Mouse (Mus musculus): ENCODE measurements around the gene 2210010C04Rik.
"Not testable (repeated sequence)": the region's sequence is repeated elsewhere in the genome, so short reads cannot be mapped to it uniquely, and the experiment has no call there.

The 2210010C04Rik gene

DNA sequence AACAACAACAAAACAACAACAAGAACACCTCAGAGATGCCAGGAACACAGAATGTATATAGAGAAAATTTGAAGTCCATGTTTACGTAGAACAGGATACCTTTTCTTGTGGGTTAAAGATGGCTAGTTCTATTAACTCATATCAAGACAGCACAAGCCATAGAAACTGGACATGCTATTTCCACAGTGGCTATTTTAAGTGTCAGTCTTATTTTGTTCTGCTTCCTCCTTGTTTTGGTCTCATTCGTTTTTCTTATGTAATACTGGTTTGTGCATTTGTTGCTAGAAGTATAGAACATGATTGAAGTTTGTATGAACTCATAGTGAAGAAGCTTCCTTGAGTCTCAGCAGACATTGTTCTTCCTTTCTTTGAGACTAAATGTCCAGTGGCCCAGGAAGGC is 16.2 kb downstream of the 2210010C04Rik start:
- DNase-seq (ENCODE audit: low read depth, low spot score), result no peak

DNA sequence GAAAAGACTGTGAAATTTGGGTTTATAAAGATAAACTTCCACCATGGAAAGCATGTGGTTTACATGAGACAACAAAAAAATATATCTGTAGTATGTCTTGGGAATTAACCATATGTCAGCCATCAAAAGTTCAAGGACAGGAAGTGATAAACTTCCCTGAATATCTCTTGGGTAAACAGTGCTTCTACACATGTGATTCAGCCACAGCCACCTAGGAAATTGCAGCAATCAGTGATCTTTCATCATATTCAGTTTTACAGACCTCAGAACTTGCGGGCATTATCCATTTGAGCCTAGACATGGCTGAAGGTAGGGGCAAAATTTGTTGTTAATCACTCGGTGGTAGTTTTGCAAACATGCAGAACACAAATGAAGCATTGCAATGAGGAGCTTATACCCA is 16.7 kb downstream of the 2210010C04Rik start:
- no peak for DNase-seq (ENCODE audit: low read depth, low spot score)

DNA sequence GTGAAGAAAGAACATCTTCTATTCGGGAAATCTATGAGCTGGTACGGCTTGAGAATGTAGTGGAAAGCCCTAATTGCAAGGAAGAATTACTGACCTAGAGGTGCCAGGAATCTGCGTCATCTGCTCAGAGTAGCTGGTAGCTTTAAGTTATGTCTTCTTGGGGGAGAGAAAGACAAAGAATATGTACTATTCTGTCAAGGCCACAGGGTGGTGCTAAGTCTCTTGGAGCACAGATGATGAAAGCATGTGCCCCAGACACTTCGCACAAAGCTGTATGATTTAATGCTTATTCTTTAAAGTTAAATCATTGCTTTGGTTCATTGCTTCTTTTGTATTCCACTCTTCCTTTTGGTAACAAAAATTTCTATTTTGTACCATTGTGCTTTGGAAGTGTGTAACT is 20.2 kb downstream of the 2210010C04Rik start:
- no peak for DNase-seq (ENCODE audit: low read depth, low spot score)

DNA sequence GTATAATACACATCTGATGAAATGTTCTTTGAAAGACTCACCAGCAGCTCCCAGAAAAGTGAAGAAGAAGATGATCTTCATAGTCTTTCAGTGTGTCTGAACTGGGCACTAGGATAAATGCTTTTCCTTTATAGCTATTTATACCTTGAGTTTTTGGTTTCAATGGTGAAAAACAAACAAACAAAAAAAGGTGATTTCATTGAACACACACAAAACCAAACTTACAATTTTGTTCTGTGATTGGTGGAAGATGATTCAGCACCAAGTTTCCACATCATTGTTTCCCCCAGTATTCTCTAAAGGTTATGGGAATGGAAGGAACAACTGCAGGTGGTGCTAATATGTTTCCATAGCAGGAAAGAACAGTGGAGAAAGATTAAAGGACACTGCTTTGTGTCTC is 35.9 kb downstream of the 2210010C04Rik start, which contains the start of gene Gm2663:
Gene Gm2663 (minus strand): TSS at position 101 of the 400 bp plus-strand sequence.
- not testable (repeated sequence) for DNase-seq (ENCODE audit: low read depth, low spot score)
